Mouse (Mus musculus) heart, adult 8-10 months (tissue): Measurements from ENCODE around the gene Olfr378. TPM values are rescaled to one million over a fixed set of nuclear protein-coding genes. Genes with fewer than 3 reads are reported as not detected.

Experiments used
- DNase-seq: peaks from one replicate; pipeline ENCODE4 v3.0.0; 2022; ENCODE audit warnings: low spot score
- total RNA-seq, 4 experiments: library from RNA; stranded (reverse); gene quantifications; 2 replicates each; pipeline ENCODE4 v1.2.4; 2022

The Olfr378 gene
- total RNA-seq, result not detected

- DNase-seq, result no peak
Measured at GRCm38 (mm10) chr11:73428377-73428776, at the start of gene Olfr378. Olfr378 (minus strand) TSS chr11:73428477.

DNA sequence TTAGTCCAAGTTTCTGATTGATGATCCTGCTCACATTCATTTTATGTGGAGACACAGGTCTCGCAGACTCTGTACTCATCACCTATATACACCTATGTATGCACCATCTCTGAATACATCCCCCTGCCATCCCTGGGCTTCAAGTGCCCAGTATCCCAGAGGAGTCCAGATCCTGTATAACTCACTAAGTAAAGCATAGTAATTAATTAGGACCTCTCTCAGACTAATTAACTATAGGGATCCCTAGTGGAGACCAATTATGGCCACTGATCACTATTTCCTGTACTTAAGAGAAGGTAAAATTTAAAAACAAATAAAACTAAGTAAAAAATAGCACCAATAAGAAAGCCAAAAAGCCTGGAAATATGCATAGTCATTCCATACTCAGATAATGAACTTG lies 29.1 kb upstream of the Olfr378 start, which contains the start of gene Olfr380:
Gene Olfr380 (minus strand): TSS at position 101 of the 400 bp plus-strand sequence.
- no peak for DNase-seq

- DNase-seq, result no peak
Measured at GRCm38 (mm10) chr11:73399514-73399913, 28.8 kb downstream of the Olfr378 start, which contains the start of gene Olfr1. Olfr1 (minus strand) TSS chr11:73399614.

GRCm38 (mm10) chr11:73395374-73395773 lies 32.9 kb downstream of the Olfr378 start:
- no peak for DNase-seq

Other genes starting within 250 kb of the Olfr378 start
- gene Ctns, start 229.4 kb downstream of the Olfr378 start, total RNA-seq, result 1 to 10 TPM; 7.5 to 10.0 (median 9.6) TPM
- 1 to 10 TPM in 3 of 4 experiments, under 1 TPM in 1; 0.68 to 1.7 (median 1.4) TPM for gene Shpk, start 229.0 kb downstream of the Olfr378 start, total RNA-seq
- under 1 TPM in 1 of 4 experiments, not detected in 3; 0.09 TPM for gene Trpv1, start 194.2 kb downstream of the Olfr378 start, total RNA-seq
- under 1 TPM in 2 of 4 experiments, not detected in 2; 0.06 TPM for gene Trpv3, start 161.1 kb downstream of the Olfr378 start, total RNA-seq
- gene Aspa, start 98.9 kb downstream of the Olfr378 start, total RNA-seq, result 1 to 10 TPM; 2.5 to 3.4 (median 2.8) TPM
- not detected for gene Gm49340, start 98.7 kb downstream of the Olfr378 start, total RNA-seq
- not detected for gene Spata22, start 98.7 kb downstream of the Olfr378 start, total RNA-seq
- gene Olfr20, start 77.7 kb downstream of the Olfr378 start, total RNA-seq, result not detected
- gene Olfr376, start 57.2 kb downstream of the Olfr378 start, total RNA-seq, result not detected
- gene Olfr1, start 28.9 kb downstream of the Olfr378 start, total RNA-seq, result not detected
- not detected for gene Olfr380, start 29.0 kb upstream of the Olfr378 start, total RNA-seq
- not detected for gene Olfr381, start 63.1 kb upstream of the Olfr378 start, total RNA-seq
- not detected for gene Olfr382, start 88.7 kb upstream of the Olfr378 start, total RNA-seq
- gene Olfr385, start 164.5 kb upstream of the Olfr378 start, total RNA-seq, result not detected
- gene Olfr384, start 170.1 kb upstream of the Olfr378 start, total RNA-seq, result not detected